Mouse (Mus musculus) embryo, embryonic 11 days (tissue): ENCODE data around the gene U2af1.

Source experiments
- DNase-seq: peaks from one replicate; pipeline ENCODE4 v3.0.0-alpha.2; 2015

The U2af1 gene

DNA sequence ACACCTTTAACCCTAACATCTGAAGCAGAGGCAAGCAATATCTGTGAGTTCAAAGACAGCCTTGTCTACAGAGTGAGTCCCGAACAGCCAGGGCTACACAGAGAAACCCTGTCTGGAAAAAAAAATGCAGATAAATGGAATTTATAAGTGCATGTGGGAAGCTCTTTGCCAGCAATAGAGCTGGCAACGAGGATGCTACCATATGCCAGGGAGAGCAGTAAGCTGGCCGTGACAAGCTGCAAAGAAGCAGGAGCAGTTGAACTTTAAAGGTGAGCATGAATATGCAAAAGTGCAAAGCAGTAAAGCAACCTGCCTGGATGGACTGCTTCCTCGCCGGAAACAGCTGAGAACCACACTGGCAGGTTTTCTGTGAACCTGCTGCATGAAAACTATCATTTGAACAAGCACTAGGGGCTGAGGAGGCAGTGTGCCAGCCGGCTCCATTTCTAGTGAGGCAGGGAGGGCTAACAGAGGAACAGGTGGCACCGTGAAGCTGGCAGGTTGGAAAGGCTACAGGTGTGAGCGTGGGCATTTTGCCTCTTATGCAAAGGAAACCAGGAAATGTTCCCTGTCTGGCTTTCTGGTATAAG lies 2.1 kb upstream of the U2af1 start:
- DNase-seq = no peak

DNA sequence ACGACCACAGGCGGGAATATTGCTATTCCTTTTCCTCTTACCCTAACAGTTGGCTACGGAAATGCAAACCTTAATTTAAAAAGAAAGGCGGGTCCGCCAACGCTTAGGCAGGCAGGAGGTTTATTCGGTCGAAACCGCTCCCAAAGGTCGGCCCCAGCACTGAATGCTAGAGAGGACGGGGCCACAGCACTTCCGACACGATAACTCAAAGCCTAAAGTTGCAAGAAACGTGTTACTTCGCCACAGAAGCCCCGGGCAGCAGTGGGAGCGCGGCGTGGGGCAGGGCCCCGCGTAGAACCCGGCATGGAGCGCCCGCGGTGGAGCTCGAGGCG lies 590 bp downstream of the U2af1 start:
- no peak for DNase-seq

DNA sequence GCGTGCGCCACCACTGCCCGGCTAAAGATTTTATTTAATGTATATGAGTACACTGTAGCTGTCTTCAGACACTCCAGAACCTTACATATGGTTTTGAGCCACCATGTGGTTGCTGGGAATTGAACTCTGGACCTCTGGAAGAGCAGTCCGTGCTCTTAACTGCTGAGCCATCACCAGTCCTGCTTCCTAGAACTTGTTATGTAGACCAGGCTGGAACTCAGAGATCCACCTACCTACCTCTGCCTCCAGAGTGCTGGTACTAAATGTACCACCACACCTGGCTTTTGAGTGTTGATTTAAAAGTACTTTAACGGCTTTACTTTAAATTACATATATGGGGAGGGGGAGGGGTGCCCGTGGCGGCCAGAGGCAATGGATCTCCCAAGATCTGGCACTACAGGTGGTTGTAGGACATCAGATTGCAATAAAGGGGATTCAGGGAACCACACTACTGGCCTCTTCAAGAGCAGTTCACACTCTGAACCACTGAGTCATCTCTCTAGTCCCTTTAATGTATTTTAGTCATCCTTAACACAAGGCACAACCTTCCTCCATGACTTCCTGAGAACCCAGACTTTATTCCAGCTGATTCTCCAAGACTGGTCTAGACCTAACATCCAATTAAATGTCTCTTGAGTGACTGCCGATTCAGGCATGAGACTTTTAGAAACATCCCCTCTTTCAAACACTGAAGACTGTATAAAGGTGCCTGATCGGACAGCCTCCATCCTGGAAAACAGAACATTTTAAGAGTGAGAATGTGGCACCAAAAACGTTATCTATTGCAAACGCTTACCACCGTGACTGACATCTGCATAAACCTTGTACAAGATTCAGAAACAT lies 1.3 kb downstream of the U2af1 start:
- no peak for DNase-seq

DNA sequence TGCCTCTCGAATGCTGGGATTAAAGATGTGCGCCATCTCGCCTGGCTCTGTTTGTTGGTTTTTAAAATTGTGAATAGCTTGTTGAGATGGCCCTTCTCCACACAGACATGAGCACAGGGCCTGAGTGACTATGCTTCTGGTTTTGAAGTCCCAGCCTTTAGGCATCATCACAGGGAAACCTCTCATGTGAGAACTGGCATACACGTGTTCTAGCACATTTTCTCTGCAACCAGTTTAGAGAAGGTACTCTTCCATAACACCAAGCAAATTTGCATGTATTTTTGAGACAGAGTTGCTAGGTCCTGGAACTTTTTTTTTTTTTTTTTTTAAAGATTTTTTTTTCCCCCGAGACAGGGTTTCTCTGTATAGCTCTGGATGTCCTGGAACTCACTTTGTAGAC lies 2.0 kb downstream of the U2af1 start:
- no peak for DNase-seq

DNA sequence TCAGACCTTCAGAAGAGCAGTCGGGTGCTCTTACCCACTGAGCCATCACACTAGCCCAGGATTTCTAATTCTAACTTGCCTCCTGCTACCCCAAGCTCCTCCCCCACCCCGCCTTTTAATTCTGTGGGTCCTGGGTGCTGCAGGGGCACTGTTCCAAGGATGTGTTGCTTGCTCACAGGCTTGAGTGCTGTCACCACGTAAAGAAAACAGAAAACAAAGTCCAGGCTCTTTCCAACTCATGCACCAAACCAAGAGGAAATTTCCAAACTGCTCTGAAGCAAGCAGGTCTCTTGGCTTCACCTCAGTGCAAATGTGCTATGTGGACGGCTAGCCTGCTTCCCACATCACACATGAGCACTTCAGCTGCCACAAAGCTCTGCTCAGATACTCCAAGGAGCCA lies 3.3 kb downstream of the U2af1 start:
- no peak for DNase-seq

DNA sequence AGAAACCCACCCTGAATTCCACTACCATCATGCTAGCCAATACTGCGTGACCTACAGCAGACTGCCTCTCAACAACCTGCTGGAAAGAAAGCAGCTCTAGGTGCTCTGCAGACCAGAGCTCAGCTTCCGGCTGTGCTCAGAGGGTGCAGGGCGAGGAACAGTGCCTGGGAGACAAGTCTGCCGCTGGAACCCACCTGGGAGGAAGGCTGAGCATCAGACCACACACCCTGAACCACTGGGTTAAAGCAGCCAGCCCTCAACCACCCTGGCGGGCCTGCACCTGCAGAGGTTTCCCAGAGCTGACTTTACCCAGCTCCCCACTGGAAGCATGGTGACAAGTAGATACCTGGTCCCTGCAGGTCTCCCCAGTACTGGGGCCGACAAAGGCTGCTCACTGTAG lies 5.4 kb downstream of the U2af1 start:
- no peak for DNase-seq

DNA sequence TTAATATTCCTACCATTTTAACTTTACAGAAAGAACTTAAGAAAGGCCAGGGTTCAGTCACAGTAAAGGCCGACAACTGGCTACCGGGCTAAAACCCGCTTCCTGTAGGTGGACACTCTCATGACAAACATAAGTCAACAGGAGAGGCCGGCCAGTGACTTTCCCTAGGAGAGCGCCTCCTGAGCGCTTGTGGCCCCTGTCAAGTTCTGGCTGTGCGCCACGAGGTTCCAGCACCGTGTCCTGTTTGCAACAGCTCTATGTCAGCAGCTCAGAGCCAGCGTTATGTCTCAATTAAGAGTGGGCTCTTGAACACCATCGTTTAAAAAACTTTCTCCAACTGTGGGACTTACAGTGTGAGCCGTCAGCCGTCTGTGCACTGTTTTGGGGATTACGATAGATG lies 6.5 kb downstream of the U2af1 start:
- no peak for DNase-seq

DNA sequence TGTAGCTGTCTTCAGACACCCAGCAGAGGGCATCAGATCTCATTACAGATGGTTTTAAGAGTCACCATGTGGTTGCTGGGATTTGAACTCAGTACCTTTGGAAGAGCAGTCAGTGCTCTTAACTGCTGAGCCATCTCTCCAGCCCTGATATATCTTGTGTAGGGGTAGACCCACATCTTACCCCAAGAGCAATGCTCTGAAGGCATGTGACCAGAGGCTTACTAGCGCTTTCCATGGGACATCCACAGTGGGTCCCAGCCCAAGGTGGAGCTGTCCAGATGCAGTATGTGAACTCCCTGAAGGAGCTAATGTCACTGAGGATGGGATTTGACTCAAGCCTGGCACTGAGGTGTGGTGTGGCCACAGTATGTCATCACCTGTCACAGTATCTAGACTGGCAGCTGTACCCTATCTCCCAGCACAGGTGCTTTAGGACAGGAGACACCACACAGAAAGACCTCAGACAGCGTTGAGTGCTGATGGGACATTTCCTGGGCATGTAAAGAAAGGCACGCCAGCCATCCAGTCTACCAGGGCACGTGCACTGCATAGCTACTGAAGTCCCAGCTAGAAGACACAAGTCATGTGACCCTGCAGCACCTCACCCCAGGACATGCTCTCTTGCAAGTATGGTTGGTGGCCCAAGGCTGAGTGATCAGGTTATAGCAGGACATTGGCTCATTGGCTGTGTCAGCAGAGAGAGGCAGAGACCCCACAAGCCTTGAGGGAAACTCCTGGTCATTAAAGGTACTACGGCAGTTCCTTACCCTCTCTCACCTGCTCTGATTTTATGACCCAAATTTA lies 12.3 kb downstream of the U2af1 start:
- no peak for DNase-seq

DNA sequence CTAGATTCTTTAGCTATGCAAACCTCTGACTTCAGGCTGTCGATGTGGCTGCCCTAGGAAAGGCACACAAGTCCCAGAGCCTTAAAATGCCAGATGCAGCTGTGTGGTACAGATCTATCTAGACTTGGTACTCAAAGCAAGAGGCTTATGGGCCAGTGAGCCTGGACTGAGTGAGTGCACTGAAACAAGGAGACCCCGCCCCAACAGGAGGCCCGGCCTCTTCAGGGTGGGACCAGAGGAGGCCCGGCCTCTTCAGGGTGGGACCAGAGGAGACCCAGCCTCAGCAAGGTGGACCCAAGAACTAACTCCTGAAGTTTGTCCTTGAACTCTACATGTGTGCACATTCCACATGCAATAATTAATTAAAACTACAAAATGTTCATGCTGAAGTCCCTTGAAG lies 15.8 kb downstream of the U2af1 start:
- no peak for DNase-seq

DNA sequence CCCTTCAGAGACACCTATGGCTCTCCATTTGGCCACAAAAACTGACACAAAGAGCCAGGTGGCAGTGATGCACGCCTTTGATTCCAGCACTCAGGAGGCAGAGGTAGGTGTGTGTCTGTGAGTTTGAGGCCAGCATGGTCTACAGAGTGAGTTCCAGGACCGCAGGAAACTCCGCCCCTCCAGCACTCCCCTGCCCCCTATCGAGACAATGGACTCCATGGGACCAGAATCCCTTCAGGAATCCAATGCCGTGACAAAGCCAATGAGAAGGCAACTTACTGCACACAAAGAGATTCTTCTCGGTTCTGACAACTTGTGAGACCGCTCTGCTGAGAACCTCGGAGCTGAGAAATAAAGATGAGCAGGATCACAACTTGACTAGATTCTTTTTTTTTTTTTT lies 16.4 kb downstream of the U2af1 start:
- no peak for DNase-seq

DNA sequence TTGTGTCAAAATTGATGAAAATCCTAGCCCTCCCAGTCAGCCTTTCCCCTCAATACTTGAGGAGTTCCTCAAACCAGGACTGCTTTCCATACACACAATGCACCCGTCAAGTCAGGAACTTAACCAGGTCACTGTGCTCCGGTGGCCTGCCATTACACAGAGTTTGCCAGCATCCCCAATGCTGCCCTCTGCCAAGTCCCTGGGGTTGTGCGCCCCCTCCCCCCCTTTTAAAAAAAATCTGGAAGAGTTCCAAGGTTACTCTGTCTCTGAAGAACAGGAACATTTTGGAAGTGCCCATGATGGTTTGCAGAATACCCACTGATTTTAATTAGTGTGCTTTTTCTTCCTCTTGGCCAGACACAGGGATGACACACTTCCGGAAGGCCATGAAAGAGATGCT lies 19.0 kb downstream of the U2af1 start:
- DNase-seq = no peak

DNA sequence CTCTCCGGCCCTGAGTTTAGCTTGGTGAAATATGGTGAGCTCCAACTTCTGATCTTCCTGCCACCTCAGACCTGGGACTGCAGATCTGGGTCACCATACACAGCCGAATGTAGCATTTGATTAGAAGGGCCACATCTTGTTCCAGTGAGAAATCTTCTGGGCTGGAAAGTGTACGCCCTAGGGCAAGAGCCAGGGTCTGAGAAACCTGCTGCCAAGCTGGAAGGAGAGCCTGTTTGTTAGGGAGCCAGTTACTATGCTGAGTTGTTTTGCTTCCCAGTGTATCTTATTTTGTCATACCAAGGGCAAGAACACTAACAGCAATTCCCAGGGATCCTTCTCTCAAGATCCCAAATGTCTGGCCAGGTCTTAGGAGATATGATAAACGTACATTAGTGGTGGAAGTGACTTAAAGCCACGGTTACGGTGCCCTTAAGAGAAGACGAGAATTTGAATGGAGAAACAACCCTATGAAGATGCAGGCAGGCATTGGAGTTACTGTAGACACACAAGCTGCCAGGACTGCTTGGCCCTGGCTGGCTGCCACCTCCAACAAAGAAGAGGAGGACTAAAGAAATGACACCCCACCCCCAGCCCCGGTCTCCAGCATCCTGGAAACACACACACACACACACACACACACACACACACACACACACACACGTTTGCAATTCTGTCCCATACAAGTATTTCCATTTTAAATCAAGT lies 20.7 kb downstream of the U2af1 start:
- DNase-seq = no peak

DNA sequence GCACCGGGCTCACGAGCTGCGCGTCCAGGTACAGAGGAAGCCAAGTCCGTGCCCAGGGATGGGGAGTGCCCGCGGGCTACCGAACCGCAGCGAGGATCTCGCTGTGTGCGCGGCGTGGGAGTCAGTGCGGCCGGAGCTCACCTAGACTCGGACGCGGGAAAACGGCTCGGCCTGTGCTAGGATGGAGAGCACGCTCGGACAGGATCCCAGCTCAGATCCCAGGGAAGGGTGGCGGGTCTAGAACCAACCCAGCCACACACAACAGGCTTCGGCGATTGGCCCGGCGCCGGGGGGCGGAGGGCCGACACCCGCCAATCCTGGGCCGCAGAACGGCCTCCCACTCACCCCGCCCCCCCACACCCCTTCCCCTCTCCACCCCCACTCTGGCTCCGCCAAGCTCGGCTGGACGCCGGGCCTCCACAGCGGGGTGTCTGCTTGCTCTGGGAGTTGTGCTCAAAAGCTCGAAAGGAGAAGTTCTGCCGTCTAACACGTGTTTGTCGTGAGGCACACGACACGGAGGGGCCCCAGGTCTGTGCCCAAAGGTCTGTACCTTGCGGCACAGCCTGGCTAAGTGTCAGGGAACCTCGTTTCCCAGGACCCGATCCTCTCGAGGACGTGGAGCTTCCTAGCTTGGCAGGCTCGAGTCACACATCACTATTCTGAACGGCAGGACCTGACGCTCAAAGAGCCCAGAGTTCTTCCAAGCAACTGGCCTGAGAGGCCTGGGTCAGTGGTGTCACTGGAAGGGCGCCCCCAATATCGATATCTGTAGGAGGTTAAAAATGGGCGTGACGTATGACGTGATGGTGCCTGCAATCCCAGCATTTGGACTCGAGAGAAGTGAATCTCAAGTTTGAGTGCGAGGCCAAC lies 21.5 kb downstream of the U2af1 start, which contains the start of gene Cbs:
Gene Cbs (minus strand): TSS at position 297 of the 870 bp plus-strand sequence.
- peak; percentile 84 for DNase-seq

DNA sequence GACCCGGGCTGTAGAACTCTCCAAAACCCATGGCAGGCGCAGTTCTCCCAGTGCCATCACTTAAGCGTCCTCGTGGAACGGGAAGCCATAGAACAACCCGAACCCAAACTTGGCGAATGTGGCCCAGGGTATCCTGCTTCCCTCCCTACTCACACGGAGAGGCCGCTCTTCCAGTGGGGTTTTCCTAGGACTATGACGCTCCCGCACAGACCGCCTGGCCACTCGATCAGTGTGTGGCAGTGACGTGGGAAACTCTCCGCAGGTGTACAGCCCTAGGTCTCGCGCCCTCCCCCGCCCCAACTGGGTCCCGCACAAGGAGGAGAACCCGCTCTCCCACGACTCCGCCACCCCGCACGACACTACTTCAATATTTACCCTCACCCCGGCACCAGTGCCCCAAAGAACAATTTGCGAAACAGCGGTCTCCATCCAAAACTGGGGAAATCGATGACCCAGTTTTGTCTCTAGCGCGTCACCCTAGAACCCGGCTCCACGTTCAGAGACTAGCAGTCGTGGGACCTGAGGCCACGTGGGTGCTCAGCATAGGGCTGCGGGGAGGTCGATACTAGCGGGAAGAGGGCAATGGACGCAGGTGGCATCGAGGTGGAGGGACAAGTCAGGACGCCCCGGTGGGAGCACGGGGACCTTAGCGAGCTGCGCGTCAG lies 22.3 kb downstream of the U2af1 start:
- DNase-seq = peak; percentile 16

DNA sequence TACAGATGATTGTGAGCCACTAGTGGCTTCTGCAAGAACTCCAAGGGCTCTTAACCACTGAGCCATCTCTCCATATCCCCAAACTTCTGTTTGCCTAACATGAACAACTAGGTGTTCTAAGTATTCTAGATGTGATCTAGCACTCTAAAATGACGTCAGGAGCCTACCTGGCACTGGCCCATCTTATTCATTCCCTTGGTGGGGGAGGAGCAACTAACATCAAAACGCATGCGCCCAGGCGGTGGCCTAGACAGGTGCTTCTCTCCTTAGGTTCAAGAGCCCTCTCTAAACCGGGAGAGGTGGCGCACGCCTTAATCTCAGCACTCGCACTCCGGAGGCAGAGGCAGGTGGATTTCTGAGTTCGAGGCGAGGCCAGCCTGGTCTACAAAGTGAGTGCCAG lies 22.9 kb downstream of the U2af1 start:
- DNase-seq = no peak

DNA sequence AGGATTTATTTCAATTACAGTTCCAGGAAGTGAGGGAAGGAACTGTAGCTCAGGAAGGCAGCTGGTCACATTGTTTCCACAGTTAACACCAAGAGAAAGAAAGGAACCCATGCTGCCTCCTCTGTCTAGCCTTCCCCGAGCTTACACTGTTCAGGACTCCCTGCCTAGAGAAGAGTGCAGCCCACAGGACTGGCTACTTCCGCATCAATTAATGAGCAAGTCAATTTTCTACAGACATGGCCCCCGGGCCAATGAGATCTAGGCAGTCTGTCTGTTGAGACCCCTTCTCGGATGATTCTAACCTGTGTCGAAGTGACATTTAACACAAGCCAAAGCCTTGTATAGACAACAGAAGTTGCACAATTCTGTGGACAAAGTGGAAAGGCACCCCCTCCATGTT lies 23.8 kb downstream of the U2af1 start:
- no peak for DNase-seq

DNA sequence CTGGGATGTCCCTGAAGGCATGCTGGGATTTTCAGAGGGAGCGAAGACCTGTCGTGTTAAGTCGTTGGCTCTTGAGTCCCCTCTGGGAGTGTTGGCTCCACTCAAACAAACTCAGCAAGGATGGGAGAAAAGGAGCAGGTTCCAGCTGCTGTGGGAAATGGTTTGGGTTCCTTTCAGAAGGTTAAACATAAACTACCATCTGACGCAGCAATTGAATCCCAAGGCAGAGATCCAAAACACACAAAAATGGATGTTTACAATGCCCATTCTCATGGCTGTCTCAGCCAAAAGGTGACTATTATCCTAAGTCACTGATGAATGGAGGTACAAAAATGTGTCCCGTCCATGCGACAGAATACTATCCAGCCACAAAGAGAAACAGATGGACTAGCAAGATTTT lies 25.7 kb downstream of the U2af1 start:
- no peak for DNase-seq

DNA sequence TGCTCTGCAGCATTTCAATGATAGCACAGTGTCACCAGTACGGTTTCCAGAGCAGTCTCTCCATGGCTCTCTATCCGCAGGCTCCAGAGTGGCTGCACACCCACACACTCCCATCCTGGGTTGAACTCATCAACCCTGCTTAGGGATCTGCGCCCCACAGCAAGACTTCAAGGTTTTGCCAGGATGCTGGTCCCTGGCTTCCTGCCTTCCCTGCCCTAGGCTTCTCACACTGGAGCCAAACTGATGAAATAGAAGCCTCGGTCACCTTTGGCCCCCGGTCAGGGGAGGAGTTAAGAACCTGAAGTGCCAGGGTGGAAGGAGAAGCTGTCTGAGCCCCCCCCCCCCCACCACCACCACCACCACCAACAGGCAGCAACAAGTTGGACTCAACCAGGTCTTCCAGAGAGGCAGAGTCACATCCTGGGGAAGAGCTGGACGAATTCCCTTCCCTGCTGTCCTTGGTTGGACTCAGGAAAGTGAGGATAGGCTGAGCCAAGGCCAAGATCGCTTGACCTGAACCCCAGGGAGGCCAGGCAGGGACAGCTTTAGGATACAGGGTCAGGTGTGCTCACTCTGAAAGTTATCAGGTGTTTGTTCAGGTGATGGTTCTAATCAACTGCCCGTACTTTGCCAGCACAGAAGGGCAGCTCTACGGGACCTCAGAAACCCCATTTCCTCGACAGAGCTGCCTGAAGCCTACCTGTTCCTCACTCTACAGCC lies 27.5 kb downstream of the U2af1 start:
- DNase-seq = no peak

DNA sequence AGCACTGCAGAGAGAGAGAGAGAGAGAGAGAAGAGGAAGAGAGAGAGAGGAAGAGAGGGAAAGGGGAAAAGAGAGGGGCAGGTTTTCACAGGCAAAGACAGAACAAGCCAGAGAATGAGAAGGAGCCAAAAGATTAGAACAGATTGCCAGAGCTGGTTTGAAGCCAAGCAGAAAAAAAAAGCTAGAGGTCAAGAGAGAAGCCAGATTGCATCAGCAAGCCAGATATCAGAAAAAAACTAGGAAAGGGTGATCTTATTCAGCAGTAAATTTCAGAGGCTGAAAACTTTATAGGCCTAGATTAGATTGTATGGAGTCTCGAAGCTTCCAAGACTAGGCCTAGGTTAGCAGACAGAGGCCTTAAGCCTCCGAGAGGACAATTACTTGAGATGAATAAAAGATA lies 30.7 kb downstream of the U2af1 start:
- DNase-seq = no peak

DNA sequence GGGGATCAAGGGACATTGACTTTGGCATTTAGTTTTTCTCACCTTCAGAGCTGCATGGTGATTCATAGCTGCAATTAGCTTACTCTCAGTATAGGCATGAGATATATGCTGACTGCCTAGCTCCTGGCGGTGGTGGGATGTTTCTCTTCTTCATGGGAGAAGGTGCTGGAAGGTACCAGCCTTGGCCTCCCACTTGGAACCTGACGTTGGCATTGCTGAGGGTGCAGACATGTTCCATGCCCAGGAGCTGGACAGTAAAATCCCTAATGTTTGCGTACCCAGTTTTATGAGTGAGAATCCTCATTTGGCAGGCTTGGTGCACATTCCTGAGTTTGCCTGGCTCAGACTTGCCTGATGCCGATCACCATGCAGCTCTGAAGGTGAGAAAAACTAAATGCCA lies 35.6 kb downstream of the U2af1 start:
- no peak for DNase-seq

DNA sequence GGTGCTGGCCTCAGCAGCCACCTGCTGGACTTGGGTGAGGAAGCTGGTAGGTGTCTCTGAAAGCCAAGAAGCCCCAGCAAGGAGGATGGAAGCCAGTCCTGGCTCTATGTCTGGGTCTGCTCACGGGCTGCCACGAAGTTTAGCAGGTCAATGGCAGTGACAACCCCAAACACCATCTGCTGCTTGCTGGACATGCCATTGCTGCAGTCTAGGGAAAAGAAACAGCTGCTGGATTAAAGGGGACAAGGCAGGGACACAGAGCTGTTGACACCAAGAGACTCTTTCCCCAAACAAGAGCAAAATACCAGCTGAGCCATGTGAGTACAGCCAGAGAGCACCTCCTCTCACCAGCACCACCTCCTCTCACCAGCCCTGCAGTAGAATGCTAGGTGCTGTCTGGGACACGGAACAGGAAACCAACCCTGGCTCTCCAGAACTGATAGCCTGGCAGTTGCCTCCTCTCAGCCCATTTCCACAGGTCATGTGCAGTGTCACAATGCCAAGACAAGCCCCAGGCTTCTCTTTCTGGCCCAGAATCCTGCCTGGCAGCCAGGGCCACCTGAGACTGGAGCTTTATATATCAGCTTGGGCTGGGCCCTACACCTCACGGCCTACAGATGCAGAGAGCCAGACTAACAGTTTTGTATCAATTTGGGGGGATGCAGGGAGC lies 45.5 kb downstream of the U2af1 start:
- DNase-seq = no peak
